Comparison of ENCODE assay signal across 17 mouse cellular contexts in genomic region chr11:11931688-11932087, GRCm38 (mm10). TPM values are rescaled to one million over a fixed set of nuclear protein-coding genes. Genes with fewer than 3 reads are reported as not detected.
DNase-seq lines count a peak whose midpoint lies in the region; ATAC-seq and TF ChIP-seq lines count a peak whose summit lies in the region.
"Had no signal": no experiment of that assay in that cellular context is flagged by ENCODE, and none has a peak within 500 bp of the region (broad histone marks: within the 10 kb centered on the region; RNA-seq: fewer than 3 reads in every experiment).

No protein-coding gene starts in this region.

- peaks cover 73% of the 10 kb centered on the region for H3K36me3 ChIP-seq in heart, embryonic 13.5 days
- peaks cover 76% of the 10 kb centered on the region for H3K36me3 ChIP-seq in lung, embryonic 14.5 days (ENCODE audit: insufficient read depth)
- peaks cover 29% of the 10 kb centered on the region for H3K36me3 ChIP-seq in hindbrain, embryonic 13.5 days

- no peak for TF ChIP-seq CTCF in lung, embryonic 14.5 days (IDR thresholded peaks at IDR 0.05; ENCODE audit: low read depth)
- TF ChIP-seq CTCF in cortical plate, adult 2 months (IDR thresholded peaks at IDR 0.05; ENCODE audit: extremely low read depth, insufficient read depth, low read length), result no peak

- H3K27ac ChIP-seq in heart, embryonic 13.5 days (replicated peaks), result peak overlapping the region; percentile 71
- H3K27ac ChIP-seq in lung, embryonic 14.5 days (ENCODE audit: low read depth), result peak overlapping the region; percentile 25; the same call in 1 of the 2 replicates
- H3K27ac ChIP-seq in cortical plate, adult 2 months (ENCODE audit: insufficient read depth, low read length), result peak overlapping the region; percentile 86; the same call in 1 of the 2 replicates
- 0 out of 2 replicates have a peak overlapping the region, but pooled peaks have one; percentile 30 for H3K27ac ChIP-seq in hindbrain, embryonic 13.5 days
- H3K27ac ChIP-seq: left cerebral cortex, adult 2 months had no signal

- DNase-seq in heart, adult 9 months (ENCODE audit: low spot score in 2 of 2), result no peak
- DNase-seq in lung, embryonic 14.5 days, result no peak
- DNase-seq in lung, postnatal 14 days, result no peak
- DNase-seq: adrenal gland, adult 2 months; cerebellum, postnatal 25 days; kidney, adult 18-20 months; kidney, postnatal 4 days; liver; lung, postnatal 4 days; right cerebral cortex, postnatal 4 days; thymus, postnatal 4 days had no signal

- H3K4me1 ChIP-seq in heart, embryonic 13.5 days, result peaks cover 37% of the 10 kb centered on the region
- H3K4me1 ChIP-seq in lung, embryonic 14.5 days (ENCODE audit: insufficient read depth), result no peaks in the 10 kb centered on the region
- no peaks in the 10 kb centered on the region for H3K4me1 ChIP-seq in cortical plate, adult 2 months (ENCODE audit: control insufficient read depth, insufficient read depth, low read length)
- H3K4me1 ChIP-seq in hindbrain, embryonic 13.5 days (replicated peaks), result peaks cover 10% of the 10 kb centered on the region

- 58% methylated on average over 5 of the region's 5 CpGs for WGBS in heart, embryonic 13.5 days
- 67% methylated on average over 5 of the region's 5 CpGs for WGBS in lung, embryonic 14.5 days
- 45% methylated on average over 5 of the region's 5 CpGs for WGBS in hindbrain, embryonic 13.5 days

- no peak for ATAC-seq in heart, embryonic 13.5 days (ENCODE audit: extremely low read depth, insufficient number of reproducible peaks, low FRiP score, low TSS enrichment)
- ATAC-seq in lung, embryonic 14.5 days (ENCODE audit: insufficient read depth), result 0 out of 2 replicates have a peak, but pooled peaks have one; percentile 5
- no peak for ATAC-seq in hindbrain, embryonic 13.5 days (ENCODE audit: low FRiP score)
- no peak for ATAC-seq in activated CD4-positive, CD25-positive, alpha-beta regulatory T cell, adult 4 months
- ATAC-seq: Patski had no signal

- H3K27me3 ChIP-seq in heart, embryonic 13.5 days (replicated peaks), result no peaks in the 10 kb centered on the region
- H3K27me3 ChIP-seq in lung, embryonic 14.5 days (ENCODE audit: insufficient read depth, low read length), result no peaks in the 10 kb centered on the region
- 0 out of 2 replicates have a peak, but pooled peaks cover 4% of the 10 kb centered on the region for H3K27me3 ChIP-seq in hindbrain, embryonic 13.5 days
- H3K27me3 ChIP-seq: Patski had no signal

- no peak overlapping the region for H3K4me3 ChIP-seq in heart, embryonic 13.5 days
- no peak overlapping the region for H3K4me3 ChIP-seq in lung, embryonic 14.5 days (ENCODE audit: low read depth, low read length)
- no peak overlapping the region for H3K4me3 ChIP-seq in cortical plate, adult 2 months (ENCODE audit: insufficient read depth, low read length)
- no peak overlapping the region for H3K4me3 ChIP-seq in hindbrain, embryonic 13.5 days
- H3K4me3 ChIP-seq: left cerebral cortex, adult 2 months had no signal

- no peak overlapping the region for H3K4me2 ChIP-seq in heart, embryonic 13.5 days
- no peak overlapping the region for H3K4me2 ChIP-seq in lung, embryonic 14.5 days
- no peak overlapping the region for H3K4me2 ChIP-seq in hindbrain, embryonic 13.5 days

- no peaks in the 10 kb centered on the region for H3K9me3 ChIP-seq in heart, embryonic 13.5 days
- H3K9me3 ChIP-seq in lung, embryonic 14.5 days (ENCODE audit: low read depth, low read length), result no peaks in the 10 kb centered on the region
- H3K9me3 ChIP-seq in hindbrain, embryonic 13.5 days, result no peaks in the 10 kb centered on the region

- no peak for TF ChIP-seq POLR2A in cortical plate, adult 2 months (IDR thresholded peaks at IDR 0.05; ENCODE audit: extremely low read depth, insufficient read depth, low read length)

- no peak overlapping the region for H3K9ac ChIP-seq in heart, embryonic 13.5 days
- H3K9ac ChIP-seq in lung, embryonic 14.5 days, result no peak overlapping the region
- H3K9ac ChIP-seq in hindbrain, embryonic 13.5 days, result no peak overlapping the region

RNA-seq across cellular contexts. Expression of gene Ddc, which starts 33.7 kb away (rescaled TPM):
- polyA plus RNA-seq in heart, embryonic 13.5 days (2015; fragmentation: Nextera tagmentation; extraction: Ambion mirVana), result 64.6 and 78.2 TPM in 2 replicates
- 13.1 and 13.4 TPM in 2 replicates for polyA plus RNA-seq in lung, embryonic 14.5 days (2014; fragmentation: Nextera tagmentation; extraction: Ambion mirVana)
- polyA plus RNA-seq in cortical plate, adult 2 months (2012; rRNA removed), result 7.4 and 7.7 TPM in 2 replicates
- polyA plus RNA-seq in hindbrain, embryonic 13.5 days (2015; fragmentation: Nextera tagmentation; extraction: Ambion mirVana), result 5.8 and 7.7 TPM in 2 replicates
- 1 to 10 TPM; 1.9 to 2.4 TPM for polyA plus RNA-seq in activated CD4-positive, CD25-positive, alpha-beta regulatory T cell, adult 4 months (2017; shearing (Covaris generic))

Comparison
In these comparisons a context has a peak if more than half of its experiments do, and no peak if none do; other contexts are left out.
1. H3K27ac ChIP-seq: peak in every context shown above with its lines; median percentile 86 in cortical plate, adult 2 months; 71 in heart, embryonic 13.5 days; 30 in hindbrain, embryonic 13.5 days; 25 in lung, embryonic 14.5 days.